Mouse (Mus musculus) ES-E14 (cell line): ENCODE measurements around the gene Cryz. TPM values are rescaled to one million over a fixed set of nuclear protein-coding genes. Genes with fewer than 3 reads are reported as not detected.

Experiments used
- DNase-seq: peaks from one replicate; pipeline ENCODE4 v3.0.0-alpha.2; 2013; ENCODE audit warnings: low read depth, low spot score
- H3K27ac ChIP-seq: 2 replicates; pipeline ENCODE4 v1.5.1; 2012; ENCODE audit warnings: low read depth, mild to moderate bottlenecking, low read length, moderate library complexity, mixed read lengths; ENCODE audit not compliant: poor library complexity, insufficient read depth, severe bottlenecking
- H3K36me3 ChIP-seq: 2 replicates; pipeline ENCODE4 v1.6.1; 2012; ENCODE audit warnings: mild to moderate bottlenecking, low read length, moderate library complexity, mixed read lengths; ENCODE audit not compliant: control insufficient read depth, poor library complexity, insufficient read depth, severe bottlenecking
- H3K4me1 ChIP-seq, 2 experiments: fragments of 150-350 bp in 1 of 2; sonication (generic) in 1 of 2; 2 replicates each; pipeline ENCODE4 v1.6.1; 2012; ENCODE audit warnings: low read length in 2 of 2, mild to moderate bottlenecking in 1 of 2, mixed read lengths in 1 of 2; ENCODE audit not compliant: control insufficient read depth in 2 of 2, insufficient read depth in 2 of 2, poor library complexity in 1 of 2
- H3K4me3 ChIP-seq, 2 experiments: fragments of 150-350 bp in 1 of 2; sonication (generic) in 1 of 2; 2 replicates each; pipeline ENCODE4 v1.5.1; 2012; ENCODE audit warnings: low read length in 2 of 2, low read depth in 1 of 2, mild to moderate bottlenecking in 1 of 2, mixed read lengths in 1 of 2; ENCODE audit not compliant: insufficient read depth in 1 of 2, poor library complexity in 1 of 2, severe bottlenecking in 1 of 2
- H3K9ac ChIP-seq: 2 replicates; pipeline ENCODE4 v1.6.1; 2012; ENCODE audit warnings: low read depth, mild to moderate bottlenecking, low read length, mixed read lengths; ENCODE audit not compliant: poor library complexity, insufficient read depth, severe bottlenecking
- H3K9me3 ChIP-seq: fragments of 150-350 bp; sonication (generic); 2 replicates; pipeline ENCODE4 v1.6.1; 2012; ENCODE audit warnings: low read depth, mild to moderate bottlenecking, low read length; ENCODE audit not compliant: control insufficient read depth, insufficient read depth
- CHD2 ChIP-seq: IDR thresholded peaks from 2 replicates; pipeline ENCODE4 v1.6.1; 2014; ENCODE audit warnings: mild to moderate bottlenecking, low read depth, low read length, inconsistent platforms
- HCFC1 ChIP-seq: IDR thresholded peaks from 2 replicates; pipeline ENCODE4 v1.6.1; 2012; ENCODE audit warnings: low read length, inconsistent platforms, borderline replicate concordance; ENCODE audit not compliant: insufficient read depth
- MAFK ChIP-seq: IDR thresholded peaks from 2 replicates; pipeline ENCODE4 v1.6.1; 2014; ENCODE audit warnings: mild to moderate bottlenecking, low read depth, low read length, inconsistent platforms; ENCODE audit not compliant: insufficient read depth
- ZC3H11A ChIP-seq: IDR thresholded peaks from 2 replicates; pipeline ENCODE4 v1.6.1; 2012; ENCODE audit warnings: low read depth, mild to moderate bottlenecking, inconsistent platforms, low read length, borderline replicate concordance
- ZNF384 ChIP-seq: IDR thresholded peaks from 2 replicates; pipeline ENCODE4 v1.6.1; 2012; ENCODE audit warnings: low read depth, low read length, inconsistent platforms
- in situ Hi-C, 2 experiments: fragments of 600-800 bp; cut with MboI; formaldehyde crosslinking; loops; one replicate each; pipeline ENCODE4 v1.15.1; 2025; ENCODE audit warnings: low sequenced_read_pairs in 2 of 2, inconsistent platforms in 1 of 2; ENCODE audit not compliant: unreplicated experiment in 2 of 2
- total RNA-seq: library from RNA; depleted of rRNA; stranded (reverse); fragments of 300-350 nt; gene quantifications from 2 replicates; pipeline ENCODE4 v1.2.3, GENCODE M21; 2012; rRNA removed

The Cryz gene
- total RNA-seq: 11.3 and 14.5 TPM in 2 replicates

- in situ Hi-C loops: no loop called here
Observed at GRCm38 (mm10) chr3:154596488-154596933, at the start of gene Cryz. Cryz (plus strand) TSS chr3:154596711.

DNA sequence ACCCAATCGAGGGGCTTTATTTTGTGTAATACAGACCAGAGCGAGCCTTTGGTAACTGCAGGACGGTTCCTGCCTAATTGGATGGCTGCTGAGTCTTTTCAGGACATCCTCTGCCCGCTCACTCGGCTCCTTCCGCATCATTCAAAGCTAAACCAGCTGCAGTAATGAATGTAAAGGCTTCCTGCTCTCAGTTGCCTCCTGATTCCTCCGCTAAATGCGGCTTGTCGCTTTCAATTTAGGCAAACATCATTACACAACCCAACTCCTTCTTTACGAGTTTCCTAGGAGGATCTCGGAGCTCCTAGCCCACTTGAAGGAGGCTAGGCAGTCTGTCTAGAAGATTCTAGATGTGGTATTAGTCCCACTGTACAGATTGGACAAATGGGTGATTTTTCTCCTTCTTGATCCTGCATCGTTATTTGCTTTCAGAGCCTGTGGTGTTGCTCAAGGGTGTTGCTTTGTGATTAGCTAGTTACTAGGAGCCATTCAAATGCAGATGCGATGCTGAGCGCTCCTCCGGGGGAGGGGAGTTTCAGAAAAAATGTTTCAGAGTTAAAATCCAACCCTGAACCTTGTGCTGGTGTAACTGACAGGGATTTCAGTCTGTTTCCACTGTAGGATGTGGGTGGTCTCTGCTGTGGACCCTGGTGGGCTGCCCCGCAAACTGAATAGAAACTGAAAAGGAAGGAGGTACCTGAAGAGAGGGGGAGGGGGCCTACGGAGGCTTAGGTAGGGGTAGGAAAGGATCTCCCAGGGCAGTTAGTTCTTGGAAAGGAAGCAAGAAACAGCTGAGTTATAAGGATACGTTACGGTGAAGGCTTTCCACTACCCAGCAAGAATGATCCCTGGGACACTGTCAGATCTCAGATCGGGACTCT is 48.7 kb upstream of the Cryz start:
- Histone ChIP-seq H3K36me3 (no peaks in the 10 kb centered on the region), H3K4me3 (peak overlapping the region in 1 of 2 experiments; percentile 38; a peak in 2 of 4 replicates), H3K4me1 (peaks cover 2 to 11% of the 10 kb centered on the region in 2 experiments; a peak in 3 of 4 replicates), H3K9ac (no peak overlapping the region), H3K27ac (peak overlapping the region; percentile 18; the same call in 1 of the 2 replicates), H3K9me3 (no peaks in the 10 kb centered on the region)
- DNase-seq: peak; percentile 57
- in situ Hi-C loops: no loop called here
- TF ChIP-seq ZNF384 (peak; percentile 48; the same call in 1 of the 2 replicates), HCFC1 (no peak)

More at GRCm38 (mm10) chr3:154596488-154596933, at the start of gene Cryz:
- no peaks in the 10 kb centered on the region for H3K4me1 ChIP-seq
- peak within 1 kb of the TSS; percentile 88 for H3K27ac ChIP-seq
- no peaks in the 10 kb centered on the region for H3K9me3 ChIP-seq
- peak within 1 kb of the TSS; percentile 94 to 99 for H3K4me3 ChIP-seq
- peaks cover 16% of the 10 kb centered on the region for H3K36me3 ChIP-seq
- H3K9ac ChIP-seq: peak within 1 kb of the TSS; percentile 97
- DNase-seq: peak; percentile 91
- no peak for TF ChIP-seq CHD2
- no peak for TF ChIP-seq HCFC1
- peak; percentile 26; the same call in 1 of the 2 replicates for TF ChIP-seq ZC3H11A

- in situ Hi-C loops: no loop called here
- Histone ChIP-seq H3K4me3 (no peak overlapping the region), H3K36me3 (no peaks in the 10 kb centered on the region), H3K27ac (no peak overlapping the region), H3K9me3 (no peaks in the 10 kb centered on the region), H3K9ac (no peak overlapping the region; the same call in 1 of the 2 replicates), H3K4me1 (peaks cover 2 to 11% of the 10 kb centered on the region in 2 experiments; a peak in 3 of 4 replicates)
- TF ChIP-seq ZC3H11A: no peak
- no peak for TF ChIP-seq MAFK
- TF ChIP-seq HCFC1: no peak
- no peak for TF ChIP-seq CHD2
- no peak for TF ChIP-seq ZNF384
- DNase-seq: no peak
Observed at GRCm38 (mm10) chr3:154548868-154549301, 47.6 kb upstream of the Cryz start.

GRCm38 (mm10) chr3:154550326-154551034 is 46.0 kb upstream of the Cryz start:
- no peak overlapping the region for H3K27ac ChIP-seq
- H3K36me3 ChIP-seq: no peaks in the 10 kb centered on the region
- no peak overlapping the region for H3K4me3 ChIP-seq
- no peak for TF ChIP-seq HCFC1
- no peak for TF ChIP-seq ZC3H11A
- TF ChIP-seq MAFK: no peak
- no peak for TF ChIP-seq CHD2
- no peak for TF ChIP-seq ZNF384
- H3K4me1 ChIP-seq: peaks cover 2 to 11% of the 10 kb centered on the region in 2 experiments; a peak in 3 of 4 replicates
- H3K9me3 ChIP-seq: no peaks in the 10 kb centered on the region
- in situ Hi-C loops: loop anchor here in 1 of 2 experiments (25.0 kb wide), 1 partner anchor 238 kb away; no protein-coding TSS in a partner anchor
- DNase-seq: no peak
- no peak overlapping the region for H3K9ac ChIP-seq
